Mouse (Mus musculus) brown adipose tissue, adult 24 weeks (tissue): ENCODE results near the gene Gm13271. TPM values are rescaled to one million over a fixed set of nuclear protein-coding genes. Genes with fewer than 3 reads are reported as not detected.
"Not testable (repeated sequence)": the region's sequence is repeated elsewhere in the genome, so short reads cannot be mapped to it uniquely, and the experiment has no call there.

Source experiments
- H3K27ac ChIP-seq: fragments of 200-500 bp; replicated peaks from 2 replicates; pipeline ENCODE4 v1.5.1; 2012; ENCODE audit warnings: low read depth, mild to moderate bottlenecking, low read length
- H3K4me1 ChIP-seq: fragments of 200-500 bp; 2 replicates; pipeline ENCODE4 v1.6.1; 2012; ENCODE audit warnings: low read length, mixed read lengths; ENCODE audit not compliant: control insufficient read depth, insufficient read depth, insufficient read length
- H3K4me3 ChIP-seq: fragments of 200-500 bp; 2 replicates; pipeline ENCODE4 v1.5.1; 2012; ENCODE audit warnings: low read depth, mild to moderate bottlenecking, low read length, moderate library complexity; ENCODE audit not compliant: insufficient read depth
- polyA plus RNA-seq: library from polyadenylated mRNA; stranded (reverse); fragments of >200 nt; gene quantifications from 2 replicates; pipeline ENCODE4 v1.2.4, GENCODE M21; 2012; ENCODE audit not compliant: missing spikeins, insufficient read depth, insufficient read length

Gene Gm13271
- polyA plus RNA-seq, 1 experiment, result not detected

DNA sequence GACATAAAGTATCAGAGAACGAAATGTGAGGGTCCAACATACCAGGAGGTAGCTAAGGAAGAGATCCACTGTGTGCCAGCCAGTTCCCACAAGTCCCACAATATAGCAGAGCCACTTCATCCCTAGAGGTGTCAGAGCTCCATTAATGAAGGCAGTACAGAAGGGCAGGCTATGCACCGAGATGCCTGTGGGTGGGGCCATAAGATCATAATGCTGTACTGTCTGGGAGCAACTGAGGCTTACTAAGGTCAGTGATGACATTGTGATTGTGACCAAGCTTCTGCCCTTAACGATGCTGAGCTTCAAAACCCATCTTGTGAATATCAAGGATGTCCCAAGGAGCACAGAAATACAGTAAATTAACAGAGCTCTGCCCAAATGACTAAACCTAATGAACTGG, 10.5 kb upstream of the Gm13271 start:
- H3K27ac ChIP-seq, result no peak overlapping the region
- no peaks in the 10 kb centered on the region for H3K4me1 ChIP-seq
- no peak overlapping the region for H3K4me3 ChIP-seq

DNA sequence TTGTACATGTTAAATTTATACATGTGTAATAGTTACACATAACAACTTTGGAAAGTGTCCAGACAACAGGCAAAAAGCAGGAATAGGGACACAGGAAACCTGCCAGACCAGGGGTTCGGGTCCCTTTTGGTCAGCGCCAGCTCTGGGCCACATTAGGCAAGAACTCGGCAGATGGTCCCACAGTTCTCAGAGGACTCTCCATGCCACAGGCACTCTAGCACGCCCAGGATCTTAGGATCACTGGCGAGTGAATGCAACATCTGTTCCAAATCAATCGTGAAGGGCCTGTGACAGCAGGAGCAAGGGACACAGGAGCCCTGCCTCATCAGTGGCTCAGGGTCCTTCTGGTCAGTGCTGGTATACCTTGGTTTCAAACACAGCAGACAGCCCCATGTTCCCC, 4.7 kb upstream of the Gm13271 start:
- no peak overlapping the region for H3K27ac ChIP-seq
- H3K4me1 ChIP-seq, result no peaks in the 10 kb centered on the region
- H3K4me3 ChIP-seq, result no peak overlapping the region

DNA sequence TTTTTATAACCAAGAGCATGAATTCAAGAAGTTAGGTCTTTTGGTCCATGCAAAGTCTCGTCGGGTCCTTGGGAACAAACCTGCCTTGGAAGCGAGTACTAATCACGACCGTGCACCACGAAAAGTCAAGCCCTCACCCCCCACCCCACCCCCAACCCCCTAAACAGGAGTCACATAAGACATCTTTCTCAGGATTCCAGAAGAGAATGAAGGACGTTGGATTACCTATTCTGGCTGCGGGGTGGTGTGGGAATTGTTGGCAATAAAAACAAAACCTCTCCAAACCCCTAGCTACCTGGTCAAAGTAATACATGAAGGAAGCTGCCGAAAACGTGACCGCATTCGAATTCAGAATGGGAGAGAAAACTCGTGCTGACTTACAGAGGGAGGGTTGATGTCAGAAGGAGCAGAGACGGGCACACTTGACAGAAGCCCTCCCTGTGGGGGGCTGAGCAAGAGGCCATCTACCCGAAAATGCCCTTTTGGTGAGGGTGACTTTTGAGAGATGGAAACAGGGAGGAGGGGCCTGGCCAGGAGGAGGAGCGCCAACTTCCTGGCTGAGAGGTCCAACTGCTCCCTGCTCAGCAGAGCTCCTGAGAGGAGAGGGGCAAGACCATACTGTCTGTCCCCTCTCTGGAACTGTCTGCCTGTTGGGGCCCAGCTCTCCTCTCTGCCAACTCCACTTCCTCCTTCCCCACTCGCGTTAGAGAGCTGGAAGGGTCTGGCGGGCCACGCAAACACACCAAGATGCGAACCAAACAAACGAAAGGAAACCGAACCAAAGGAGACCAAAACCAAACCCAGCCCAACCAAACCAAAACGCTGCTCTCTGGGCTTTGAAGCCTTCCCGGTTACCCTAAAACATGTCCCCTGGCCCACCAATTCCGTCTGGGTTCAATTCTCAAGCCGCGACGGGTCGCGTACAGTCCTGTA, 2.2 kb downstream of the Gm13271 start:
- H3K4me1 ChIP-seq, result not testable (repeated sequence)
- Histone ChIP-seq H3K4me3 (peak overlapping the region; percentile 67), H3K27ac (peak overlapping the region; percentile 71)

DNA sequence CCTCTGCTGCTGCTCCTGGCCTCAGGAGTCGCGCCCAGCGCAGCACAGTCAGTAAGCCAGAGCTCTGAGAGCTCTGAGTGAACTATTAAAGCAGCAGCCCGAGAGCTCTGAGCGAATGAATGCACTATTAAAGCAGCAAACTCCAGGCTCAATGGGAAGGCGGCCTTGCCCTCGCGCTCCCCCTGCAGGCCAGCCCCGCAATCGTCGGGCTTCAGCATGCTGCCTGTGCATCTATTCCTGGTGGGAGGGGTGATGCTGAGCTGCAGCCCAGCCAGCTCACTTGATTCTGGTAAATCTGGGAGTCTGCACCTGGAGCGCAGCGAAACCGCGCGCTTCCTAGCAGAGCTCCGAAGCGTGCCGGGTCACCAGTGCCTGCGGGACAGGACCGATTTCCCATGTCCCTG, 3.0 kb downstream of the Gm13271 start:
- H3K4me3 ChIP-seq, result peak overlapping the region; percentile 67
- not testable (repeated sequence) for H3K4me1 ChIP-seq, H3K27ac ChIP-seq

DNA sequence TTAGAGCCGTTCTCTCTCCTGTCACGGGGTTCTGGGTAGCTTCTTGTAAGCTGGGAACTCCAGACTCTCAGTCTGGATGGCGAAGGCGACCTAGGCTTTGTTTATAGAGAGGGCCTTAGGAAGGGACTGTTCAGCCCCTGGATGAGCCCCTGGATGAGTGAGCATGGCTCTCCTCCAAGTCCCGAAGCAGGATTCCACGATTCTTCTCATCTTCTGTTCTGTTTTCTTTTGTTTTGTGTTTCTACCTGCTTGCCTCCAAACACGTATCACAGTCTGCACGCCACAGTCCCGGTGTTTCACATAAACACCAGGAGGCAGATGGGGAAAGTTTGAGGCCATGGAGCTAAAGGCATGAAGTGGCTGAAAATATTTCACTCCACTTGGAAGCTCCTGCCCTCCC, 4.1 kb downstream of the Gm13271 start:
- H3K4me1 ChIP-seq, H3K4me3 ChIP-seq, H3K27ac ChIP-seq: not testable (repeated sequence)

DNA sequence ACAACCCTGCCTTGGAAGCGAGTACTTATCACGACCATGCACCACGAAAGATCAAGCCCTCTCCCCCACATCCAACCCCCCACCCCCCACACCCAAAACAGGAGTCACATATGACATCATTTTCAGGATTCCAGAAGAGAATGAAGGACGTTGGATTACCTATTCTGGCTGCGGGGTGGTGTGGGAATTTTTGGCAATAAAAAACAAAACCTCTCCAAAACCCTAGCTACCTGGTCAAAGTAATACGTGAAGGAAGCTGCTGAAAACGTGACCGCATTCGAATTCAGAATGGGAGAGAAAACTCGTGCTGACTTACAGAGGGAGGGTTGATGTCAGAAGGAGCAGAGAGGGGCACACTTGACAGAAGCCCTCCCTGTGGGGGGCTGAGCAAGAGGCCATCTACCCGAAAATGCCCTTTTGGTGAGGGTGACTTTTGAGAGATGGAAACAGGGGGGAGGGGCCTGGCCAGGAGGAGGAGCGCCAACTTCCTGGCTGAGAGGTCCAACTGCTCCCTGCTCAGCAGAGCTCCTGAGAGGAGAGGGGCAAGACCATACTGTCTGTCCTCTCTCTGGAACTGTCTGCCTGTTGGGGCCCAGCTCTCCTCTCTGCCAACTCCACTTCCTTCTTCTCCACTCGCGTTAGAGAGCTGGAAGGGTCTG, 5.1 kb downstream of the Gm13271 start, which contains the start of gene Gm13283:
TSS of gene Gm13283 (plus strand) at position 510 of the 659 bp plus-strand sequence.
- Histone ChIP-seq H3K4me3 (peak within 1 kb of the TSS; percentile 56), H3K27ac (peak within 1 kb of the TSS; percentile 47; the same call in 1 of the 2 replicates)
- H3K4me1 ChIP-seq, result not testable (repeated sequence)

DNA sequence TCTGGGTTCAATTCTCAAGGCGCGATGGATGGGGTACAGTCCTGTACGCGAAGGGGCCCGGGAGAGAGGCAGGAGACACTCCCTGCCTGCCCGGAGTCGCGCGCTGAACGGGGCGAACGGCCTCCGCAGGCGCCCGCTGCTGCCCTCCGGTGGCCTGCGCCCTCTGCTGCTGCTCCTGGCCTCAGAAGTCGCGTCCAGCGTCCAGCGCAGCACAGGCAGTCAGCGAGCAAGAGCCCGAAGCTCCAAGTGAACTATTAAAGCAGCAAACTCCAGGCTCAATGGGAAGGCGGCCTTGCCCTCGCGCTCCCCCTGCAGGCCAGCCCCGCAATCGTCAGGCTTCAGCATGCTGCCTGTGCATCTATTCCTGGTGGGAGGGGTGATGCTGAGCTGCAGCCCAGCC, 5.8 kb downstream of the Gm13271 start:
- peak overlapping the region; percentile 47; the same call in 1 of the 2 replicates for H3K27ac ChIP-seq
- H3K4me1 ChIP-seq, result not testable (repeated sequence)
- H3K4me3 ChIP-seq, result peak overlapping the region; percentile 56

DNA sequence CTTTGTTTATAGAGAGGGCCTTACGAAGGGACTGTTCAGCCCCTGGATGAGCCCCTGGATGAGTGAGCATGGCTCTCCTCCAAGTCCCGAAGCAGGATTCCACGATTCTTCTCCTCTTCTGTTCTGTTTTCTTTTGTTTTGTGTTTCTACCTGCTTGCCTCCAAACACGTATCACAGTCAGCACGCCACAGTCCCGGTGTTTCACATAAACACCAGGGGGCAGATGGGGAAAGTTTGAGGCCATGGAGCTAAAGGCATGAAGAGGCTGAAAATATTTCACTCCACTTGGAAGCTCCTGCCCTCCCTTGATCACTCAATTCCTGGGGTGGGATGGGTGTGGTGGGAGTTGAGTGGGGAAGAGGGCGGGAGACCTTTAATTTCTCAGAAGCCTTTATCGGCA, 7.1 kb downstream of the Gm13271 start:
- not testable (repeated sequence) for H3K27ac ChIP-seq, H3K4me3 ChIP-seq, H3K4me1 ChIP-seq

DNA sequence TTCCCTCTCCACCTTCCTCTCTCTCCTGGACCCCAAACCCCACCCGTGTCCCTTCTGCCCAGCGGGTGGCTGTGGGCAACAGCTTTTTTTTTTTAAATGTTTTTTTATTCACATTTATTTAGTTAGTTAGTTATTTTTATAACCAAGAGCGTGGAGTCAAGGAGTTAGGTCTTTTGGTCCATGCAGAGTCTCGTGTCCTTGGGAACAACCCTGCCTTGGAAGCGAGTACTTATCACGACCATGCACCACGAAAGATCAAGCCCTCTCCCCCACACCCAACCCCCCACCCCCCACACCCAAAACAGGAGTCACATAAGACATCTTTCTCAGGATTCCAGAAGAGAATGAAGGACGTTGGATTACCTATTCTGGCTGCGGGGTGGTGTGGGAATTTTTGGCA, 7.7 kb downstream of the Gm13271 start:
- not testable (repeated sequence) for H3K4me3 ChIP-seq, H3K4me1 ChIP-seq, H3K27ac ChIP-seq

DNA sequence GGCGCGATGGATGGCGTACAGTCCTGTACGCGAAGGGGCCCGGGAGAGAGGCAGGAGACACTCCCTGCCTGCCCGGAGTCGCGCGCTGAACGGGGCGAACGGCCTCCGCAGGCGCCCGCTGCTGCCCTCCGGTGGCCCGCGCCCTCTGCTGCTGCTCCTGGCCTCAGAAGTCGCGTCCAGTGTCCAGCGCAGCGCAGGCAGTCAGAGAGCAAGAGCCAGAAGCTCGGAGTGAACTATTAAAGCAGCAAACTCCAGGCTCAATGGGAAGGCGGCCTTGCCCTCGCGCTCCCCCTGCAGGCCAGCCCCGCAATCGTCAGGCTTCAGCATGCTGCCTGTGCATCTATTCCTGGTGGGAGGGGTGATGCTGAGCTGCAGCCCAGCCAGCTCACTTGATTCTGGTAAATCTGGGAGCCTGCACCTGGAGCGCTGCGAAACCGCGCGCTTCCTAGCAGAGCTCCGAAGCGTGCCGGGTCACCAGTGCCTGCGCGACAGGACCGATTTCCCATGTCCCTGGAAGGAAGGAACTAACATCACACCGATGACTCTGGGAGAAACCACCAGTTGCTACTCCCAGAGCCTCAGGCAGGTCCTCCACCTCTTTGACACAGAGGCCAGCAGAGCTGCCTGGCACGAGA, 8.8 kb downstream of the Gm13271 start:
- not testable (repeated sequence) for H3K4me1 ChIP-seq, H3K27ac ChIP-seq
- peak overlapping the region; percentile 44 for H3K4me3 ChIP-seq

DNA sequence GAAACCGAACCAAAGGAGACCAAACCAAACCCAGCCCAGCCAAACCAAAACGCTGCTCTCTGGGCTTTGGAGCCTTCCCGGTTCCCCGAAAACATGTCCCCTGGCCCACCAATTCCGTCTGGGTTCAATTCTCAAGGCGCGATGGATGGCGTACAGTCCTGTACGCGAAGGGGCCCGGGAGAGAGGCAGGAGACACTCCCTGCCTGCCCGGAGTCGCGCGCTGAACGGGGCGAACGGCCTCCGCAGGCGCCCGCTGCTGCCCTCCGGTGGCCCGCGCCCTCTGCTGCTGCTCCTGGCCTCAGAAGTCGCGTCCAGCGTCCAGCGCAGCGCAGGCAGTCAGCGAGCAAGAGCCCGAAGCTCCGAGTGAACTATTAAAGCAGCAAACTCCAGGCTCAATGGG, 18.9 kb downstream of the Gm13271 start, which contains the start of gene Gm13290:
TSS of gene Gm13290 (plus strand) at position 301 of the 400 bp plus-strand sequence.
- H3K27ac ChIP-seq, H3K4me1 ChIP-seq, H3K4me3 ChIP-seq: not testable (repeated sequence)

DNA sequence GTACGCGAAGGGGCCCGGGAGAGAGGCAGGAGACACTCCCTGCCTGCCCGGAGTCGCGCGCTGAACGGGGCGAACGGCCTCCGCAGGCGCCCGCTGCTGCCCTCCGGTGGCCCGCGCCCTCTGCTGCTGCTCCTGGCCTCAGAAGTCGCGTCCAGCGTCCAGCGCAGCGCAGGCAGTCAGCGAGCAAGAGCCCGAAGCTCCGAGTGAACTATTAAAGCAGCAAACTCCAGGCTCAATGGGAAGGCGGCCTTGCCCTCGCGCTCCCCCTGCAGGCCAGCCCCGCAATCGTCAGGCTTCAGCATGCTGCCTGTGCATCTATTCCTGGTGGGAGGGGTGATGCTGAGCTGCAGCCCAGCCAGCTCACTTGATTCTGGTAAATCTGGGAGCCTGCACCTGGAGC, 22.0 kb downstream of the Gm13271 start, which contains the start of gene Gm13289:
TSS of gene Gm13289 (plus strand) at position 301 of the 400 bp plus-strand sequence.
- H3K4me1 ChIP-seq, H3K27ac ChIP-seq, H3K4me3 ChIP-seq: not testable (repeated sequence)

DNA sequence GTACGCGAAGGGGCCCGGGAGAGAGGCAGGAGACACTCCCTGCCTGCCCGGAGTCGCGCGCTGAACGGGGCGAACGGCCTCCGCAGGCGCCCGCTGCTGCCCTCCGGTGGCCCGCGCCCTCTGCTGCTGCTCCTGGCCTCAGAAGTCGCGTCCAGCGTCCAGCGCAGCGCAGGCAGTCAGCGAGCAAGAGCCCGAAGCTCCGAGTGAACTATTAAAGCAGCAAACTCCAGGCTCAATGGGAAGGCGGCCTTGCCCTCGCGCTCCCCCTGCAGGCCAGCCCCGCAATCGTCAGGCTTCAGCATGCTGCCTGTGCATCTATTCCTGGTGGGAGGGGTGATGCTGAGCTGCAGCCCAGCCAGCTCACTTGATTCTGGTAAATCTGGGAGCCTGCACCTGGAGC, 24.9 kb downstream of the Gm13271 start, which contains the start of gene Gm13272:
TSS of gene Gm13272 (plus strand) at position 301 of the 400 bp plus-strand sequence.
- H3K4me1 ChIP-seq, H3K27ac ChIP-seq, H3K4me3 ChIP-seq: not testable (repeated sequence)

DNA sequence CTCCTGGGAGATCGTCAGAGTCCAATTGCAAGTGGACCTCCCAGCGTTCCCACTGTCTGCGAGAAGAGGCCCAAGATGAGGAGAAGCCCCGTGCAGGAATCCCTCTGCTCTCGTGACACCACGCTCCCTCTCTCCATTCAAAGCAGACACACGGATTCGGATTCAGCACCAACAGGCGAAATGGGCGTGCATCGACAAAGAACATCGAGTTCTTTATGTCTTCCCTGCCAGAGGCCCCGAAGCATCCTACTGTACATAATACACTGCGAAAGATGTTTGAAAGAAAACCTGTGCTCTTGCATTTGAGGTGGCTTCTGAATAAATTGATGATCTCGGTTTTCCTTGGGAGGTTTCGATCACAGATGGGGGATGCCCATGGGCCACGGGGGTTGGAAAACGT, 25.7 kb downstream of the Gm13271 start:
- not testable (repeated sequence) for H3K27ac ChIP-seq, H3K4me3 ChIP-seq, H3K4me1 ChIP-seq

DNA sequence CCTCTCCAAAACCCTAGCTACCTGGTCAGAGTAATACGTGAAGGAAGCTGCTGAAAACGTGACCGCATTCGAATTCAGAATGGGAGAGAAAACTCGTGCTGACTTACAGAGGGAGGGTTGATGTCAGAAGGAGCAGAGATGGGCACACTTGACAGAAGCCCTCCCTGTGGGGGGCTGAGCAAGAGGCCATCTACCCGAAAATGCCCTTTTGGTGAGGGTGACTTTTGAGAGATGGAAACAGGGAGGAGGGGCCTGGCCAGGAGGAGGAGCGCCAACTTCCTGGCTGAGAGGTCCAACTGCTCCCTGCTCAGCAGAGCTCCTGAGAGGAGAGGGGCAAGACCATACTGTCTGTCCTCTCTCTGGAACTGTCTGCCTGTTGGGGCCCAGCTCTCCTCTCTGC, 27.2 kb downstream of the Gm13271 start, which contains the start of gene Ifnz:
TSS of gene Ifnz (plus strand) at position 301 of the 400 bp plus-strand sequence.
- Histone ChIP-seq H3K4me3 (peak within 1 kb of the TSS; percentile 48), H3K27ac (peak within 1 kb of the TSS; percentile 56)

More for the DNA sequence above, 27.2 kb downstream of the Gm13271 start, which contains the start of gene Ifnz:
- H3K4me1 ChIP-seq, result not testable (repeated sequence)
